In genomic region chr7:66434453-66434935, GRCm38 (mm10) we compare ENCODE assay signal across 8 mouse cellular contexts. TPM values are rescaled to one million over a fixed set of nuclear protein-coding genes. Genes with fewer than 3 reads are reported as not detected.
DNase-seq lines count a peak whose midpoint lies in the region; ATAC-seq and TF ChIP-seq lines count a peak whose summit lies in the region.

No protein-coding gene starts in this region.

- DNase-seq in hindbrain, embryonic 10.5 days (ENCODE audit: low spot score): peak; percentile 69
- peak; percentile 73 for DNase-seq in brain, embryonic 14.5 days (ENCODE audit: low read depth)
- peak; percentile 85 for DNase-seq in intestine, embryonic 14.5 days (ENCODE audit: low spot score)
- peak; percentile 18 to 51 for DNase-seq in left cerebral cortex, adult 8-10 months (ENCODE audit: low spot score in 2 of 2)
- DNase-seq in splenic B cell, adult 2 months (ENCODE audit: low read depth, low spot score): peak; percentile 64

- no peak overlapping the region for H3K9ac ChIP-seq in hindbrain, embryonic 13.5 days
- H3K9ac ChIP-seq in forebrain, embryonic 13.5 days: no peak overlapping the region
- no peak overlapping the region for H3K9ac ChIP-seq in intestine, embryonic 14.5 days (ENCODE audit: low read length)
- H3K9ac ChIP-seq in midbrain, embryonic 15.5 days: no peak overlapping the region

- no peaks in the 10 kb centered on the region for H3K4me1 ChIP-seq in hindbrain, embryonic 10.5 days (replicated peaks)
- H3K4me1 ChIP-seq in hindbrain, embryonic 13.5 days (replicated peaks): no peaks in the 10 kb centered on the region
- no peaks in the 10 kb centered on the region for H3K4me1 ChIP-seq in forebrain, embryonic 13.5 days
- no peaks in the 10 kb centered on the region for H3K4me1 ChIP-seq in intestine, embryonic 14.5 days (replicated peaks; ENCODE audit: control insufficient read depth, insufficient read depth, low read length)
- H3K4me1 ChIP-seq in midbrain, embryonic 15.5 days: no peaks in the 10 kb centered on the region

- no peaks in the 10 kb centered on the region for H3K9me3 ChIP-seq in hindbrain, embryonic 10.5 days
- H3K9me3 ChIP-seq in hindbrain, embryonic 13.5 days: no peaks in the 10 kb centered on the region
- H3K9me3 ChIP-seq in forebrain, embryonic 13.5 days (replicated peaks): no peaks in the 10 kb centered on the region
- no peaks in the 10 kb centered on the region for H3K9me3 ChIP-seq in intestine, embryonic 14.5 days (ENCODE audit: control insufficient read depth, low read length)
- H3K9me3 ChIP-seq in midbrain, embryonic 15.5 days: no peaks in the 10 kb centered on the region

- WGBS in hindbrain, embryonic 10.5 days: 55% methylated on average over 10 of the region's 10 CpGs
- WGBS in hindbrain, embryonic 13.5 days: 48% methylated on average over 10 of the region's 10 CpGs
- 49% methylated on average over 10 of the region's 10 CpGs for whole genome bisulfite sequencing in forebrain, embryonic 13.5 days
- WGBS in intestine, embryonic 14.5 days: 28% methylated on average over 10 of the region's 10 CpGs
- 44% methylated on average over 10 of the region's 10 CpGs for WGBS in midbrain, embryonic 15.5 days

- H3K4me3 ChIP-seq in hindbrain, embryonic 10.5 days: no peak overlapping the region
- no peak overlapping the region for H3K4me3 ChIP-seq in hindbrain, embryonic 13.5 days
- no peak overlapping the region for H3K4me3 ChIP-seq in forebrain, embryonic 13.5 days
- no peak overlapping the region for H3K4me3 ChIP-seq in intestine, embryonic 14.5 days (ENCODE audit: low read depth, low read length)
- H3K4me3 ChIP-seq in midbrain, embryonic 15.5 days: no peak overlapping the region

- peak; percentile 90 for TF ChIP-seq CTCF in brain, embryonic 14.5 days (IDR thresholded peaks at IDR 0.05; ENCODE audit: borderline replicate concordance, extremely low read depth, insufficient read depth, insufficient read length)

- H3K27ac ChIP-seq in hindbrain, embryonic 10.5 days: no peak overlapping the region
- H3K27ac ChIP-seq in hindbrain, embryonic 13.5 days: no peak overlapping the region
- H3K27ac ChIP-seq in forebrain, embryonic 13.5 days: no peak overlapping the region
- no peak overlapping the region for H3K27ac ChIP-seq in intestine, embryonic 14.5 days (ENCODE audit: low read depth)
- no peak overlapping the region for H3K27ac ChIP-seq in midbrain, embryonic 15.5 days

- no peaks in the 10 kb centered on the region for H3K36me3 ChIP-seq in hindbrain, embryonic 10.5 days
- H3K36me3 ChIP-seq in hindbrain, embryonic 13.5 days: no peaks in the 10 kb centered on the region
- H3K36me3 ChIP-seq in forebrain, embryonic 13.5 days (ENCODE audit: poor library complexity, severe bottlenecking): no peaks in the 10 kb centered on the region
- no peaks in the 10 kb centered on the region for H3K36me3 ChIP-seq in intestine, embryonic 14.5 days (ENCODE audit: control insufficient read depth, insufficient read depth, low read length)
- no peaks in the 10 kb centered on the region for H3K36me3 ChIP-seq in midbrain, embryonic 15.5 days (replicated peaks)
- H3K36me3 ChIP-seq in splenic B cell, adult 2 months (ENCODE audit: control insufficient read depth, insufficient read depth, low read length, poor library complexity, severe bottlenecking): no peaks in the 10 kb centered on the region

- no peak for TF ChIP-seq POLR2A in brain, embryonic 14.5 days (IDR thresholded peaks at IDR 0.05; ENCODE audit: borderline replicate concordance, extremely low read depth, insufficient read depth, insufficient read length, poor library complexity, severe bottlenecking)

- no peak for ATAC-seq in hindbrain, embryonic 13.5 days (ENCODE audit: low FRiP score)
- peak; percentile 59 for ATAC-seq in forebrain, embryonic 13.5 days
- ATAC-seq in intestine, embryonic 14.5 days (replicated peaks; ENCODE audit: low FRiP score, low TSS enrichment, low read depth): peak; percentile 38; the same call in 1 of the 2 replicates
- peak; percentile 56; the same call in 1 of the 2 replicates for ATAC-seq in midbrain, embryonic 15.5 days (replicated peaks)

- peaks cover 11% of the 10 kb centered on the region for H3K27me3 ChIP-seq in hindbrain, embryonic 10.5 days (ENCODE audit: insufficient read depth, poor library complexity, severe bottlenecking)
- H3K27me3 ChIP-seq in hindbrain, embryonic 13.5 days: peaks cover 19% of the 10 kb centered on the region
- H3K27me3 ChIP-seq in forebrain, embryonic 13.5 days: peaks cover 7% of the 10 kb centered on the region
- H3K27me3 ChIP-seq in intestine, embryonic 14.5 days (replicated peaks; ENCODE audit: control insufficient read depth, insufficient read depth, low read length): peaks cover 3% of the 10 kb centered on the region; the same call in 1 of the 2 replicates
- 0 out of 2 replicates have a peak, but pooled peaks cover 5% of the 10 kb centered on the region for H3K27me3 ChIP-seq in midbrain, embryonic 15.5 days (replicated peaks)
- H3K27me3 ChIP-seq in splenic B cell, adult 2 months (ENCODE audit: control insufficient read depth, insufficient read depth, low read length, poor library complexity, severe bottlenecking): no peaks in the 10 kb centered on the region

- no peak overlapping the region for H3K4me2 ChIP-seq in hindbrain, embryonic 13.5 days
- H3K4me2 ChIP-seq in forebrain, embryonic 13.5 days: no peak overlapping the region
- H3K4me2 ChIP-seq in intestine, embryonic 14.5 days (ENCODE audit: low read length): no peak overlapping the region
- H3K4me2 ChIP-seq in midbrain, embryonic 15.5 days: no peak overlapping the region

RNA-seq across cellular contexts. Expression of gene Aldh1a3, which starts 7.2 kb away (rescaled TPM):
- polyA plus RNA-seq in hindbrain, embryonic 10.5 days (2016; fragmentation: Nextera tagmentation; extraction: Ambion mirVana): 1.7 and 4.6 TPM in 2 replicates
- polyA plus RNA-seq in hindbrain, embryonic 13.5 days (2015; fragmentation: Nextera tagmentation; extraction: Ambion mirVana): 2.1 and 3.2 TPM in 2 replicates
- polyA plus RNA-seq in brain, embryonic 14.5 days (2012; rRNA removed): 1.6 and 2.2 TPM in 2 replicates
- polyA plus RNA-seq in forebrain, embryonic 13.5 days (2015; fragmentation: Nextera tagmentation; extraction: Ambion mirVana): 3.4 and 4.6 TPM in 2 replicates
- polyA plus RNA-seq in intestine, embryonic 14.5 days (2014; fragmentation: Nextera tagmentation; extraction: Ambion mirVana): 8.4 and 8.5 TPM in 2 replicates
- 1 to 10 TPM in 1 of 4 experiments, under 1 TPM in 3; 0.53 to 1.0 (median 0.90) TPM for total RNA-seq in left cerebral cortex, adult 8-10 months (2022)
- polyA plus RNA-seq in midbrain, embryonic 15.5 days (2015; fragmentation: Nextera tagmentation; extraction: Ambion mirVana): 0.83 and 1.0 TPM in 2 replicates

RNA-seq across cellular contexts. Expression of gene Lrrk1, which starts 46.3 kb away (rescaled TPM):
- polyA plus RNA-seq in hindbrain, embryonic 10.5 days (2016; fragmentation: Nextera tagmentation; extraction: Ambion mirVana): 4.7 and 5.3 TPM in 2 replicates
- 4.6 and 5.0 TPM in 2 replicates for polyA plus RNA-seq in hindbrain, embryonic 13.5 days (2015; fragmentation: Nextera tagmentation; extraction: Ambion mirVana)
- 2.7 and 5.5 TPM in 2 replicates for polyA plus RNA-seq in brain, embryonic 14.5 days (2012; rRNA removed)
- 2.0 and 2.1 TPM in 2 replicates for polyA plus RNA-seq in forebrain, embryonic 13.5 days (2015; fragmentation: Nextera tagmentation; extraction: Ambion mirVana)
- polyA plus RNA-seq in intestine, embryonic 14.5 days (2014; fragmentation: Nextera tagmentation; extraction: Ambion mirVana): 15.5 and 16.9 TPM in 2 replicates
- 1 to 10 TPM; 3.6 to 6.0 (median 5.2) TPM for total RNA-seq in left cerebral cortex, adult 8-10 months (2022)
- polyA plus RNA-seq in midbrain, embryonic 15.5 days (2015; fragmentation: Nextera tagmentation; extraction: Ambion mirVana): 3.7 and 4.1 TPM in 2 replicates

Comparison
In these comparisons a context has a peak if more than half of its experiments do, and no peak if none do; other contexts are left out.
1. DNase-seq: peak in every context shown above with its lines; median percentile 85 in intestine, embryonic 14.5 days; 73 in brain, embryonic 14.5 days; 69 in hindbrain, embryonic 10.5 days; 64 in splenic B cell, adult 2 months; 34 in left cerebral cortex, adult 8-10 months.